Mouse (Mus musculus) heart, embryonic 11.5 days (tissue): ENCODE data around the gene Rft1. TPM values are rescaled to one million over a fixed set of nuclear protein-coding genes. Genes with fewer than 3 reads are reported as not detected.

ENCODE experiments used
- ATAC-seq: fragments of 200-750 bp; cut with Nextera tagmentation; replicated peaks from 2 replicates; pipeline ENCODE4 v1.8.0; 2017; ENCODE audit warnings: moderate library complexity; ENCODE audit not compliant: insufficient number of reproducible peaks, low FRiP score, low TSS enrichment
- H3K27ac ChIP-seq: fragments of 300-500 bp; sonication (generic); 2 replicates; pipeline ENCODE4 v1.5.1; 2014; ENCODE audit warnings: mild to moderate bottlenecking, low read depth, low read length
- H3K27me3 ChIP-seq: fragments of 300-500 bp; sonication (generic); 2 replicates; pipeline ENCODE4 v1.6.1; 2014; ENCODE audit warnings: mild to moderate bottlenecking, low read length, mixed read lengths; ENCODE audit not compliant: control insufficient read depth, insufficient read depth
- H3K36me3 ChIP-seq: fragments of 300-500 bp; sonication (generic); 2 replicates; pipeline ENCODE4 v1.6.1; 2014; ENCODE audit warnings: mild to moderate bottlenecking, low read length, moderate library complexity, mixed read lengths; ENCODE audit not compliant: control insufficient read depth, insufficient read depth
- H3K4me1 ChIP-seq: fragments of 300-500 bp; sonication (generic); 2 replicates; pipeline ENCODE4 v1.6.1; 2014; ENCODE audit warnings: low read length; ENCODE audit not compliant: control insufficient read depth, insufficient read depth
- H3K4me2 ChIP-seq: fragments of 300-500 bp; sonication (generic); 2 replicates; pipeline ENCODE4 v1.6.1; 2014; ENCODE audit warnings: mild to moderate bottlenecking, moderate library complexity
- H3K4me3 ChIP-seq: fragments of 300-500 bp; sonication (generic); 2 replicates; pipeline ENCODE4 v1.5.1; 2014; ENCODE audit warnings: low read depth, low read length
- H3K9ac ChIP-seq: fragments of 300-500 bp; sonication (generic); 2 replicates; pipeline ENCODE4 v1.6.1; 2014; ENCODE audit warnings: mild to moderate bottlenecking, low read depth, low read length, moderate library complexity
- H3K9me3 ChIP-seq: fragments of 300-500 bp; sonication (generic); replicated peaks from 2 replicates; pipeline ENCODE4 v1.6.1; 2016; ENCODE audit warnings: low read length; ENCODE audit not compliant: control insufficient read depth
- WGBS: fragments of 180-500 bp; shearing (Covaris S2); extraction: QIAGEN DNeasy Blood & Tissue Kit; methylation state at CpG from one replicate; pipeline ENCODE4 v1.1.7; 2014; ENCODE audit not compliant: insufficient replicate concordance; 5-methylcytosine and 5-hydroxymethylcytosine counted together
- polyA plus RNA-seq: library from polyadenylated mRNA; unstranded; fragments of >200 nt; fragmentation: Nextera tagmentation; extraction: Ambion mirVana; gene quantifications from 2 replicates; pipeline ENCODE4 v1.2.1, GENCODE M21; 2014

Rft1 gene
- polyA plus RNA-seq, 1 experiment from 2014 or later, result 10.3 TPM

DNA sequence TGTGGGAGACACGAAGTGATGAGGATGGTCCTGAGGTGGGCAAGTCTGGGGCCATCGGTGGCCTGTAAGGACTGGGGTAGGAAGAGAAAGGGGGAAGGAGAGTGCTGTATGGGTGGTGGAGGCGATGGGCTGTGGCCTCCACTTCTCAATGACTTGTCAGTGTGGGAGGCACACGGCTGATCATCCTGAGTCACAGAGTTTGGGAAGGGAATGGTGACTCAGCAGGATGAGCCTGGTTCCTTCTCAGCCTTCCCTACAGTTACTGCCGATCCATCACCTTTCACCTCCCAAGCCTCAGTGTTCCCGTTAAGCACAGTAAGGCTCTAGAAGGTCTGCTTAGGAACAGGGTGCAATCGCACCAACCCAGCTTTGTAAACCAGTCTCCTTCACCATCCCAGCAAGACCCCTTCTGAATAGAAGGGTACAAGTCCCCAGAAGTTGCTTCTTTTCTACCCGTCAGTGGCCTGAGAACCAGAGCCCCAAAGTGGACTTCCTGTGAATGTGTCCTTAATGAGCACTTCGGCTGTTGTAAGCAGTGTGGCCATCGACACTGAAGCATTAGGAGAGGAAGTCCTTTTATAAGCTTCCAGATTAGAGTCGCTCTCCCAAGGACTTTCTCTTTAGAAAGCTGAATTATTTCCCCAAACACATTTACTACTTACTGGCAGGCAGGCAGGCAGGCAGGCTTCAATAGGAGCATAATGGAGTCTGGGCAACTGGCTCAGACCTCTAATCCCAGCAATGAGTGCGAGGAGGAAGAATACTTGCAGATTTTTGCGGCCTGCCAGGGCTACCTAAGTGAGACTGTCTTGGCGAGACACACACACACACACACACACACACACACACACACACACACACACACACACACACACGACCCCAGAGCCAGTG lies 17.2 kb downstream of the Rft1 start:
- Histone ChIP-seq H3K36me3 (peaks cover 7% of the 10 kb centered on the region), H3K27me3 (no peaks in the 10 kb centered on the region), H3K9me3 (no peaks in the 10 kb centered on the region), H3K4me2 (no peak overlapping the region), H3K9ac (no peak overlapping the region), H3K27ac (no peak overlapping the region), H3K4me3 (no peak overlapping the region), H3K4me1 (no peaks in the 10 kb centered on the region)
- no peak for ATAC-seq
- 65% methylated on average over 15 of the region's 15 CpGs for WGBS

DNA sequence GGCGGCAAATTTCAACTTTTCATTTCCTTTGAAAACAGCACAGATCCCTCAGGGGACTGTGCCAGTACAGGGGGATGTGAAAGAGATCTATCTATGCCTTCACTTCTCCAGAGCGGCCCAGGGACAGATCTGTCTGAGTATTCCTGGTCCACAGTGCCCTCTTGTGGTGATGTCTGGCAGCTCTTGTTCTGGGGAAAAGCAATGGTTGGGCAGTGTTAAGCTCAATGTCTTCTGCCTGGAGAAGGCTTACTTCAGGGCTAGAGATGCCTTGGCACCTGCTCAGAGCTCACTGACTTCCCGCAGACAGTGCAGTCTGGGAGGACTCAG lies 17.8 kb downstream of the Rft1 start:
- H3K4me2 ChIP-seq, result no peak overlapping the region
- H3K27me3 ChIP-seq, result no peaks in the 10 kb centered on the region
- H3K4me1 ChIP-seq, result no peaks in the 10 kb centered on the region
- WGBS, result 14% methylated on average over 3 of the region's 3 CpGs
- no peak overlapping the region for H3K27ac ChIP-seq
- peaks cover 7% of the 10 kb centered on the region for H3K36me3 ChIP-seq
- H3K9ac ChIP-seq, result no peak overlapping the region
- H3K9me3 ChIP-seq, result no peaks in the 10 kb centered on the region
- no peak overlapping the region for H3K4me3 ChIP-seq
- ATAC-seq, result 0 out of 2 replicates have a peak, but pooled peaks have one; percentile 65

DNA sequence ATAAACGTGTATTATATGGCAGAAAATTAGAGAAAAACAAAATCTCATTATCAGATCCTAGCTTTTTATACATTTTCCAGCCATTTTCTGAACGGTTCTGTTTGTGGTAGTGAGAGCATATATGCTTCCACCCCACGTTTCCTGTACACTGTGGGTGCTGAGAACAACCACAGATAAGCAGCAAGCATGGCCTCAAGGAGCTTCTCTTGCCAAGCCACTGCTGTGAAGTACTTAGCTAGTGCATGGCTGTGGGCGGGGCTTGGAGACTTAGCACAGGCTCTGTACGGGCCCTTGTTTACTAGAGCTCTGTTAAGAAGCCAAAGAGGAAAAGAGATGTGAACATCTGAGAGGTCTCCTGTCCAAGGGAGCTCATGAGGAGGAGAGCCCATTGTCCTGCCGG lies 20.8 kb downstream of the Rft1 start:
- H3K4me1 ChIP-seq, result no peaks in the 10 kb centered on the region
- peaks cover 2% of the 10 kb centered on the region; the same call in 1 of the 2 replicates for H3K36me3 ChIP-seq
- 58% methylated on average over 6 of the region's 6 CpGs for WGBS
- no peaks in the 10 kb centered on the region for H3K27me3 ChIP-seq
- 0 out of 2 replicates have a peak overlapping the region, but pooled peaks have one; percentile 28 for H3K9ac ChIP-seq
- ATAC-seq, result no peak
- H3K27ac ChIP-seq, result no peak overlapping the region
- no peak overlapping the region for H3K4me2 ChIP-seq
- H3K4me3 ChIP-seq, result no peak overlapping the region
- H3K9me3 ChIP-seq, result no peaks in the 10 kb centered on the region

DNA sequence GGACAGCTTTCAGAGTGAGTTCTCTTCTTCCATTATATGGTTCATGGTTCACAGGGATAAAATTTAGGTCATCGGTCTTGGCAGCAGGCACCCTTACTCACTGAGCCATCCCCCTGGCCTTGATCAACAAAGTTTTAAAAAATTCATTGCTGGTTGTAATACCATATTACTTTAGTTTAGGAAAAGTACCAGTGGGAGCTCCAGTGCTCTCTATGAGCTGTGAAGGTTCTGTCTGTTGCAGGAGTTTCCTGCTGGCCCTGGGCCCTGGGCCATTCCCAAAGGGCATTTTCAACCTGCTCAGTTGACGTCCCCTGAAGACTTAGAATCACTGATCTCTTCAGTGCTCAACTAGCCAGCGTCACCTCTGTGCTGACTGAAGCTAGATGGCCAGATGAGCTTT lies 28.0 kb downstream of the Rft1 start:
- H3K36me3 ChIP-seq, result peaks cover 9% of the 10 kb centered on the region; the same call in 1 of the 2 replicates
- H3K27me3 ChIP-seq, result no peaks in the 10 kb centered on the region
- H3K9me3 ChIP-seq, result no peaks in the 10 kb centered on the region
- H3K9ac ChIP-seq, result no peak overlapping the region
- no peaks in the 10 kb centered on the region for H3K4me1 ChIP-seq
- no peak overlapping the region for H3K4me3 ChIP-seq
- 87% methylated on average over 3 of the region's 3 CpGs for WGBS
- ATAC-seq, result no peak
- no peak overlapping the region for H3K4me2 ChIP-seq
- H3K27ac ChIP-seq, result no peak overlapping the region

DNA sequence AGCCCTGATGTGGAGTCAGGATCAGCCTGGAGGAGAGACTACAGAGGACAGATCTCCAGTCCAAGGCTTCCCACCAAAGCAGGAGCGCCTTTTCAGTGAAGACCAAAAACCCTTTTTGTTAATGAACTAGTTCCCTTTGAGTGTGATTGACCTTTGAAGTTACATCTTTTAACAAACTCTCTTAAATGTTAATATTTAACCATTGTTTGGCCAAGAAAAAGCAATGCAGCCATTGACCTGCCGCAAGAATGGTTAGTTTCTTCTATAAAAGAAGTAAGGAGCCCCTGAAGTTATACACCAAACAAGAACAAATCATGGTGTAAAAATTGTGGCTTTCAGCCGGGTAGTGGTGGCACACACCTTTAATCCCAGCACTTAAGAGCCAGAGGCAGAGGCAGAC lies 36.5 kb downstream of the Rft1 start:
- no peaks in the 10 kb centered on the region for H3K27me3 ChIP-seq
- H3K4me2 ChIP-seq, result no peak overlapping the region
- no peak overlapping the region for H3K4me3 ChIP-seq
- WGBS, result 93% methylated on average over 3 of the region's 3 CpGs
- no peaks in the 10 kb centered on the region for H3K36me3 ChIP-seq
- no peak overlapping the region for H3K9ac ChIP-seq
- ATAC-seq, result no peak
- no peaks in the 10 kb centered on the region for H3K4me1 ChIP-seq
- H3K27ac ChIP-seq, result no peak overlapping the region
- no peaks in the 10 kb centered on the region for H3K9me3 ChIP-seq

DNA sequence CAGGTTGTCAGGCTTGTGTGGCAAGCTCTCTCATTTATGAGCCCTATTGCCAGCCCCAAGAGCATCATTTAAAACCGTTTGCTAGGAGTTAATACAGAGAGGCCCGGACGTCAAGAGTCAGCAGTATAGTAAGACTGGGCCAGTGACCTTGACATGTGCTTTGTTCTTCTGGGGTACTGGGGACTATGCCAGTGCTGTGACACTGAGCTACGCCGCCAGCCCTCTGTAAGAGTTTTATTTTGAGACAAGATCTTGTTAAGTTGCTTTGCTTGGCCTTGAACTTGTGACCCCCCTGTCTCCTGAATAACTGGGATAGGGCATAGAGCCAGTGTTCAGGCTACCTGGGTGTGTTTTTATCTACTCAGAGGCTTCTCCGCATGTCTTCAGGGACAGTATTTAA lies 38.3 kb downstream of the Rft1 start:
- Histone ChIP-seq H3K4me2 (no peak overlapping the region), H3K27ac (no peak overlapping the region), H3K9ac (no peak overlapping the region), H3K4me1 (no peaks in the 10 kb centered on the region), H3K36me3 (no peaks in the 10 kb centered on the region), H3K9me3 (no peaks in the 10 kb centered on the region), H3K4me3 (no peak overlapping the region), H3K27me3 (no peaks in the 10 kb centered on the region)
- no peak for ATAC-seq
- 86% methylated on average over 6 of the region's 6 CpGs for WGBS

DNA sequence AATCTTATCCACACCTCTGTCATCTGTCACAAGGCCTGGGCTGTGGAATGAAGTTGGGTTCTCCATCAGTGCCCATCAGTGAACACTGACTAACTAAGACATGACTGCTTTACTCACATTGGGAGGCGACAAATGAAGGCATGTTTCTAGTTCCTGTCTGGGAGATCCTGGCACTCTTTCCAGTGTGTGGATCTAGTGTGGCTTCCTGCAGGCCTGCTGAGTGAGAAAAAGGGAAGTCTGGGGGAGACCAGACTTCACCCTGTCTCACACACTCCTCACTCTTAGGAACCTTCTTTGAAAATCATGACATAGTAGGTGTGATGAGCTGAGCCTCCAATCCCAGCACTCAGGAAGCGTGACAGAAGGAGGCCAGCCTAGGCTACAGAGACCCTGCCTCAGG lies 40.6 kb downstream of the Rft1 start:
- 0 out of 2 replicates have a peak, but pooled peaks cover 2% of the 10 kb centered on the region for H3K27me3 ChIP-seq
- no peak overlapping the region for H3K27ac ChIP-seq
- no peak overlapping the region for H3K9ac ChIP-seq
- no peaks in the 10 kb centered on the region for H3K4me1 ChIP-seq
- H3K4me2 ChIP-seq, result no peak overlapping the region
- no peaks in the 10 kb centered on the region for H3K36me3 ChIP-seq
- no peak overlapping the region for H3K4me3 ChIP-seq
- H3K9me3 ChIP-seq, result no peaks in the 10 kb centered on the region
- WGBS, result 82% methylated on average over 2 of the region's 2 CpGs
- no peak for ATAC-seq

DNA sequence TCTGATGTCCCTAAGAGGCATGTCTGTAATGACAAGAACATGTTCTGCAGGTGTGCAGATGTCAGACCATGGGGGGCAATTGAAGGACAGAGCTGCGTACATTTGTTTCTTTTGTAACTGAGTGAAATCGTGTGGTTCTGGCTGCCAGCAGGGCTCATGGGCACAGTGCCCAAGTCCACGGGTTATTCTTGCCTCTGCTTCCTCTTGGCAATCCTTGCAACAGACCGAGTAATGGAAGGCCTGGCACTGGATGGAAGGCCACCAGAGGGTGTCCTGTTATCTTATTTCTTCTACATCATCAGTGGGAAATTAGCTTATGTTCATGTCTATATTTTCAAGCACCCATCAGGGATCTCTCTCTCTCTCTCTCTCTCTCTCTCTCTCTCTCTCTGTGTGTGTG lies 41.4 kb downstream of the Rft1 start:
- Histone ChIP-seq H3K4me3 (no peak overlapping the region), H3K9ac (no peak overlapping the region), H3K4me2 (no peak overlapping the region), H3K27me3 (0 out of 2 replicates have a peak, but pooled peaks cover 2% of the 10 kb centered on the region), H3K27ac (no peak overlapping the region), H3K36me3 (no peaks in the 10 kb centered on the region), H3K9me3 (no peaks in the 10 kb centered on the region), H3K4me1 (no peaks in the 10 kb centered on the region)
- WGBS, result 76% methylated on average over 4 of the region's 4 CpGs
- no peak for ATAC-seq
